Mouse (Mus musculus): ENCODE data around the gene Msi2.

Gene Msi2

DNA sequence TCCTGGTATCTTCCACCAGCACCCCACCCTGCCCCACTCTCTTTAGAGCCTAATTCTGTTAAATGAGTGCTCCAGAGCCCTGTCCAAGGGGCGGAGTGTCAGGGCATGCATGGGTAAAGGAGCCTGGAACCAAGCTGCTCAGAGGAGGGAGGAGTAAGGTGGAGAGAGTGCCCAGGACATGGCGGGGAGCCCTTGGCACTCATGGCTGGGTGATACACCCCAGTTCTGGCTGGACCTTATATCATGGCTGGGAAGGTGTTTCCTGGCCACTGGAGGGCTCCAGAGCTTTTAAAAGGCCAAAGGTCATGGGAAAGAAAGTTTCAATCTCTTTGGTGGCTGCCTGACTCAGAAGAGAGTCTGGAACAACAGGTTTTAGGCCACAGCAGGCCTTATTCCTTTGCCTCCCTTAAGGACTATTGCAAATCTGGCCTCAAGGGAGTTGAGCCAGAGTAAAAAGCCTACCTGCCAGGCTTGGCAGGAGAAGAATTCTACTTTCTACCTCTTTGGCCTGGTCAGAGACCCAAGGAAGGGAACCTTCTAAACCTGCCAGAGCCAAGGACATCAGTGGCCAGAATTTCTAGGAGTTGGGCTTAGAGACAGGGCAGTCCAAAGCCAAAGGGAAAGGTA, 352.3 kb downstream of the Msi2 start:
- DNase-seq (ENCODE audit: low spot score in 2 of 2), result no peak

DNA sequence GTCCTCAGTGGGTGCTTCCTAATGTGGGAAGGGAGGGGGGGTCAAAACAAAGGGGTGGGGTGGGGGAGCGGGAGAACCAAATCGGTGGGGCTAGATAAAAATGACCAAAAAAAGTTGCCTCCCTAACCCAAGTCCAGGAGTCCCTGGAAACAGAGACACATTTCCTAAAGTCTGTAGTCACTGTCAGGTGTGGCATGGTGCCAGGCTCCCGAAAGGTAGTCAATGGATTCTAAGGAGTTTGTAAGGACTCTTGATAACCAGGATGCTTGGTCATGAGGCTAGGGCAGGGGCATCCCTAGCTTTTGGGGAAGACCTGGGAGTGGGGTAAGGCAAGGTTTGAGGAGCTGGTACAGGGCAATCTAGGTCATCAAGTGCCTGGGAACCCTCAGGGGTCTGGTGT, 354.1 kb downstream of the Msi2 start:
- DNase-seq (ENCODE audit: low spot score in 2 of 2), result no peak

DNA sequence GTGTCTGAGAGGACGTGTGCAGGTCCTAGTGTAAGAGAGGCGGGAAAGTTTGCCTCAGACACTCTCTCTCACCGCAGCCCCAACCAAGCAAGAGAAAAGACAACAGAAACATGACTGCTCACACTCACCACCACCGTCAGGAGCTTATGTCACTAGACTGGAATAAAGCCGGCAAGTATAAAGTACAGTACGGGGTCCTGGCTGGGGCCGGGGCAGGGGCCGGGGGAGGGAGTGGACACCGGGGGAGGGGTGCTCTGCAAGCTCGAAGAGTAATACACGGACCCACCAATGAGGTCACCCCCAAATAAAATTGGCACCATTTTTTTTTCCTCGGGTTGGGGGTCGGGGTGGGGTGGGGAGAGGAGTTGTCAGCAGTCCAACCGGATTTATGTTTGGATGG, 354.8 kb downstream of the Msi2 start:
- no peak for DNase-seq (ENCODE audit: low spot score in 2 of 2)

DNA sequence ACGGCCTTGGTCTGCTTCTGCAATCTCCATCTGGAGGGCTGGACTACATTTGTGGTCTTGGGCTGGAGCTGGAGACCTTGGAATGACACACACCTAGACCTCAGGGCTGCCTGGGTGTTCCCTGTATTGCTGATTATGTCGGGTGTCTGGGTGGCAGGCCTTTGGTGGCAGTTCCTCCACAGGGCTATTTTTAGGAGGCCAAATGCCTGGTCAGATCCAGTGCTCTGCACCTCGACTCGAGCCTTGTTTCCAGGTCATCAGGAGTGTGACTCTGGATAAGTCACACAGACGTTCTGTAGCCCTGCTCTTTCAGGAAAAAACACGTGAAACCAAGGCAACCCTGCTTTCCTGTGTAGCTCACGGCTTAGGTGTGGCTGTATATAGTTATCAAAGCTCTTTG, 358.6 kb downstream of the Msi2 start:
- no peak for DNase-seq (ENCODE audit: low spot score in 2 of 2)

DNA sequence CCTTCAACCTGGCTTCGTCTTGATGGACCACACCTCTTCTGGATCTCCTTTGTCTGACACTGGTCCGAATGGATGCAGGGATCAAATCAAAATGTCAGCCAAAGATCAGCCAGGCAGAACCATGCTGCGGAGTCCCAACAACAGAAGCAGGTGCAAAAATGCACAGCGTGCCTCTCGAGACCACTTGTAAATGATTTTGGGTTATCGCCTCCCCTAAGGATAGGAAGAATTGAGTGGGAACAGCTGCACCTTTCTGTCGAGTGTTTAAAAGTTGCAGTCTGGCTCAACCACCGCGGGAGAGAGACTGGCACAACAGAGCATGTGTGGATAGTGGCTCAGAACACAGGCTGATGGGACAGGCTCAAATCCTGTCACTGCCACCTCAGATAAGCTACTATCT, 361.0 kb downstream of the Msi2 start:
- DNase-seq (ENCODE audit: low spot score in 2 of 2), result no peak

DNA sequence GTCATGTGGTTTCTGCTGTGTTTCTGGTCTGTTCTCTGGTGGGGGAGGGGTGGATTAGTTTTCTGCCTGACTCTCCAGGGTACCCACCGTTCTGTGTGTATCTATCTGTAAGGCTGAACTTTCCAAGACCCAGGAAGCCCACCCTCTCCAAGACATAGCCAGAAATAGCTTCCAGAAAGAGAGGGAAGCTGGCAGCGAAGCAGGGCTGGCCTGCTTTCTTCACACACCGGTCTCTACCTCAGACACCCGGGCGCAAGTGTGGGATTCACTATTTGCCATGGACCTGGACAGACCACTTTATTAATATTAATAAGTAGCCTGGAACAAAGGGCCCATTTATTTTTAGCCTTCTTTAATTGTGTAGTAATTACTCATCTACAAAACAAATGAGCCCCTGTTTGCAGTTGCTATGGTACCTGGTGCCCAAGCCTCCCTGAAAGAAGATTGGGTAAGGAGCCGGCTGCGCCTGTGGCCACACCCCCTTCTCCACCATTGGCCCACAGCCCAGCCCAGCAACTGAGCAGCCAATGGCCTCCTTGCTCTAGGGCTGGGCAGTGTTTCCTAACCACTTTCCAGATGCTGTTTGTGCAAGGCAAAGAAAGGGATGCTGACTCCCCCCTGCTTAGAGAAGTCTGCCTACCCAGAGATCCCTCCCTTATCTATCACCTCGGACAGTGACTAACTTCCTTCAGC, 361.6 kb downstream of the Msi2 start:
- DNase-seq (ENCODE audit: low spot score in 2 of 2), result no peak

DNA sequence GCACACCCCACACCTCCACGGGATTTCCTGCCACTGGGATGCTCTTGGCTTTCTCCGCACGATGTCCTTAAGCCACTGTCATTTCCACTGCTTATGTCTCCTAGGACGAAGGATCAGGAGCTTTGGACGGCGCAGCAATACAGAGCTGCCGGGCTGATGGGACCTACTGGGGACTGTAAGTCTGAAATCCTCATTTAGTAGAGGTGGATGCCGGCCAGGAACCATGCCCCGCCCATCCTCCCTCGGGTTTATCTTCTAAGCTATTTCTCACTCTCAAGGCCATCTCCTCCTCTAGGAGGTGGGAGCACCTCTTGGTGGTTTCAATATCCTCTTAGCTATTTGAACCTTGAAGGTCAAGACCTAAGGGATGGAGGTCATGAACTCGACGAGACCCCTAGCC, 362.3 kb downstream of the Msi2 start:
- DNase-seq (ENCODE audit: low spot score in 2 of 2), result no peak

DNA sequence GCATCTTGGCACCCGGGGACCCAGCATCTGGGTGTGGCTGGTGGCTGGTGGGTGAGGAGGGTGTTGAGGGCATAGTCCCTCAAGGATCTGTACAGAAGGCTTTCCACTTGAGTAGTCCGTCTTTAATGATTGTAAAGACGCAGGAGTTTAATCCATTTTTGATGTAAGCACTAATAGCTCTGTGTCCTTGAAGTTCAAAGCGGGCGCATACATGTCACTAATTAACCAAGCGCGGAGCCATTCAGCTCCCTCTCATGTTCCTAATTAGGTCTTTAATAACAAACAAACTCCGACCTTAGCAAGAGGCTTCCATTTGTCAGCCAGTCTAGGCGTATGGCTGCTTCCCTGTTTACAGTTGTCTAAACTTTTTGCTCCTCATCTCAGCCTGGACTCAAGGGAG, 363.5 kb downstream of the Msi2 start:
- DNase-seq (ENCODE audit: low spot score in 2 of 2), result no peak

DNA sequence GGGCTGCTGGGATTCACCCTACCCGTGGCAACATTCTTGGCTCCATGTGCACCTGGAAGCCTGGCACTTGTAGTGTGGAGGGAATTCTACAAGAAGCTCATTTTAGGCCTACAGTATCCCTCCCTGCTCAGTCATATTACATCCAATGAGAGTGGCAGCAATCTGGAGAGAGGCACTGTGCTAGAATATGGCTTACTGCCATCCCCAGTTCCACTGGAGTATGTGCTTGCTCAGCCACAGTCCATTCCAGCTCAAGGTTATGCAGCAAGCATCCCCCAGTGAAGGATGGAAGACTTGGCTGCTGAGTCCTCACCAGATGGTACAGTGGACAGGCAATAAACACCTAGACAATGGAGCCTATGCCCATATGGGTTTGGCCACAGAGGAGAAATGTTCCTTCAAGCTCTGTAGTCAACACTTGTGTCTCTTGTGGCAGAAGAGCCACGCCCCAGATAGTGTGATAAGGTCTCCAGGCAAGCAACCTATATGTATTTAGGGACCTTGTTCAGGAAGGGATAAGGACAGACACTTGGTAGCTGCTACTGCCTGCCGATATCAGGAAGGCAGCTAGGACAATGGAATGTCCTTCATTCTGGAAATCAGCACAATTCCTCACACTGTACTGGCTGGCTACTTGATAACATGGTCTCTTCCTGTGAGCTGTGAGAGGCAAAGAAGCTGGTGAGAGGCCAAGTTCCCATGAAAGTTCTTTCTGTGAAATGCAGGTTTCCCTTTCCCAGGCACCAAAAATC, 366.4 kb downstream of the Msi2 start:
- DNase-seq (ENCODE audit: low spot score in 2 of 2), result no peak

DNA sequence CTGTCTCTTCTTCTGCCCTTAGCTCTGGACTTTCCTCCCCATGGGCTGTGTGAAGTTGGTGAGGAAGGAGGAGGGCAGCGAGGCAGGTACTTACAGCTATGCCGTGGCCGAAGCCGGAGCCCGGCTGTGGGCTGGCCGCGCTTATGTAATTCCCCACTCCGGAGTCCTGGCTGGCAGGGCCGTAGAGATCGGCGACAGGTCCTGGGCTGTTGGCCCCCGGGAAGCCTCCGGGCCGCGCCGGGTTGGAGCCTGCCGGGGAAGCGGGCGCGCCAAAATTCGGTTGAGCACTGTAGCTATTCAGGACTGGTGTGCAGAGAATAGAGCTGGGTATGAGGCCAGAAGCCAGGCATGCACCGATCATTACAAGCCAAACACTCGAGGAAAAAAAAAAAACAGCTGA, 369.6 kb downstream of the Msi2 start:
- no peak for DNase-seq (ENCODE audit: low spot score in 2 of 2)

DNA sequence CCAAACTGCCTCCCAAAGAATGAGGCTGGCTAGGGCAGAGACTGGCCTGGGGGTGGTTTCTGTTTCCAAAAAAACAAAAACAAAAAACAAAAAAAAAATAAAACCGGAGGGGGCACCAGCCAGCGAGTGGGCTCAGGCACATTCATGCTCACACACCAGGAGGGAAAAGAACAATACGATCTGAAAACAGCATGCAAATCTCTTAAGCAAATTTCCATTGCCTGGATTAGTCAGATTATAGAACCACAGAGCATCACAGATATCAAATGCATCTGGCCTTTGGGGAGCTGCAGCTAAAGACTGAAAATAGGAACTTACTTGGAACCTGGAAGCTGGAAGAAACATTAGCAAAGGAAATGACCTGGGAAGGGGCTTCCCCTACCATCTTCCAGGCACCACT, 370.3 kb downstream of the Msi2 start:
- no peak for DNase-seq (ENCODE audit: low spot score in 2 of 2)

DNA sequence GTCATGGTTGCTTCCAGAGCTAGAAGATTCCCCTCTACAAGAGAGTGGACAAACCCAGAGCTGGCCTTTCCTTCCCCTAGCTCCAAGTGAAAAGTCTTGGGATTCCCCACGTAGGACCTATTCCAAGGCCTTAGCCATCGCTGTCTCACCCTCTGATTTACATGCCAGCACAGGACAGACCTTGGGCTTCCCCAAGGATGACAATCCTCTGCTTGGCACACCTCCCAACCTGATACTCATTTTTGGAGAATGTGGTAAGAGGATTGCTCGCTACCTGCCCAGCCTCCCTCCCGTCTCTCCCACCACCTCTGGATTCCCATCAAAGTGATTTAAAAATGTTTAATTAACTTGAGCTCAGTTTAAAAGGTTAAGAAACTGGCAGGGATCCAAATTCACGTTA, 372.2 kb downstream of the Msi2 start:
- DNase-seq (ENCODE audit: low spot score in 2 of 2), result no peak

DNA sequence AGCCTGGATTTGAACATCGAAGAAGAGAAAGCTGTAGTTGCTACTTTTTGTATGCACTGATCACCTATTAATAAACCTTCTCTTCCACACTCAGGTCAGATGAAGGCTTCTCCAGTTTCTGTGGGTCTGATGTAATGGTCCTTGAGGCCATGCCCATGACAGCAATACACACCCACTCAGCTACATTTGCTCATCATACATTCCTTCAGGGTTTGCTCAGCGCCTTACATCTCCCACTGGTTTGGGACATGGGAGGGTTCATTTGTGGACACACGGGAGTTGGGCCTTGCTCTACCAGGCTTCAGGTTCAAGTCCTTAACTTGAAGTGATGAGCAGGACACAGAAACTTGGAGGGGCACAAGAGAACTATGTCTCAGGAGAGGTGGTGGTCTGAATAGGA, 380.4 kb downstream of the Msi2 start:
- no peak for DNase-seq (ENCODE audit: low spot score in 2 of 2)

DNA sequence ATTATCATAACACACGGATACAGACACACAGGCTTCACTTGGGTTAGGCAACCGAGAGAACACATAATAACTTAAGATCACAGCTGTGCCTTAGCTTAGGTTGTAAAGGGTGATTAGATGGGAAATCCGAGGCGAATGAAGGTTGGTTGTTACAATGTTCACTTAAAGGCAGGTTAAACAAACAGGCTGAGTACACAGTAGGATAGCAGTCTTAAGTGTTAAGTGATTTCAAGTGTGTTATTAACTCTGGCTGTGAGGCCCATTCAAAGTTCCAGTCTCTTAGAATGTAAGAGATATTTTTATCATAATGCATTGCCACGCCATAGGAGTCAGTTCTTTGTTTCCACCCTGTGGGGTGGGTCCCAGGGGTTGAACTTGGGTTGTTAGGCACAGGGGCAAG, 383.4 kb downstream of the Msi2 start:
- no peak for DNase-seq (ENCODE audit: low spot score in 2 of 2)

DNA sequence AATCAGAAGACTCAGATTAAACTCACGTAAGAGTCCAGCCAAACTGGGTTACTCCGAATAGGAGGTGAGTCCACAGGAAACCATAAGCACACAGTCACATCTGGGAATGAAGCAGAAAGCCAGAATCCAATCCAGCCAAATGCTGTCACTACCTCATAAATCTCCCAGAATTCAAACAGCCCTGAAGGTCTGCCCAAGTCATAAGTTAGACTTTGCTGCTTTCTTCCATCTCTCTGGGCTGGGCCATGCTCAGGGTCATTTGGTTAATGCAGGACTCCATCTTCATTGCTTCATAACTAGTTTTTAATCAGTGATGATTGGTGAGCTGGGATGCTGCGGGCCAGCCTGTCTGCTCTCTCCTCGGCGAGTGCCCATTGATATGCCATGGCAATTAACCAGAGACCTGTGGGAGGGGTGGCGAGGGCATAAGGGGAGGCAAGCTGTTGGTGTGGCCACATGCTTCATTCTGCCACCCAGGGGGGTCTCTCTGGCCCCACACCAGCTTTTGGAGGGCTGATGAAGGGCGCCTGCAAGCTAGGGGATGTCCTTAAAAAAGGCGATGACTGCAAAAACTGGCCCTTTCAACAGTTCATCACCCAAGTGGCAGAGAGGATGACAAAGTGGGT, 385.9 kb downstream of the Msi2 start:
- no peak for DNase-seq (ENCODE audit: low spot score in 2 of 2)

DNA sequence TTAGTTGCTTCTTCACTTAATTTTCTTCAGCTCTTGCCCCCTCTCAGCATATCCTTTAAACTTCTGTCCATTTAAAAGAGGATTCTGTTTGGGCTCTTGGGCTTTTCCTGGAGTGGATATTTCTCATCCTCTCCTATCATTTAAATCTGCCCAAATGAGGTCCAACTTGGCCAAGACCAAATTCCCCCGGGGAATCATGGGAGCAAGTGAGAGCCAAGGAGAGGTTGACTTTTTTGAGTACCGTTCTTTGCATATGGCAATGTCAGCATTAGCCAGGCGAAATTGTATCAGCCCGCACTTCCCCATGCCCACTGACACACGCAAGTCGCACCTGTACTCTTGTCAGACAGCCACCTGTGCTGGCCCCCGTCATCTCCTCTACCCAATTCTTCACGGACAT, 386.6 kb downstream of the Msi2 start:
- no peak for DNase-seq (ENCODE audit: low spot score in 2 of 2)

DNA sequence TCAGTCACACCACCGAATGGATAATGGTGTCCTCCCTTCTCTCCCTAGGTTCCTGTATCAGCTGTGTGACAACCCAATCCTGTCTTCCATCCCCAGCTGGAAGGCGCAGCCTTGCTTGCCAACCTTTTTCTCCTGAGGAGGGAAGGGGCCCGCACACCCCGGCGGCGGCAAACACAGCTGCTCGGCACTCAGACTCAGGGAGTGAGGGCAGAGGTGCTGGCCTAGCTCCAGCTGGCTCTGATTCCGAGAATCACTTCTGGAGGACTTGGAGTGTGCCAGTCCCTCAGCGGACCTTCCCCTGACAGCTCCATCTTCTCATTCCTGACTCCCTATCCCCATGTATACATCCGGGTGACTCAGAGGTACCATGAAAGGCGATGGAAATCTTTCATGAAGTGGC, 387.5 kb downstream of the Msi2 start:
- no peak for DNase-seq (ENCODE audit: low spot score in 2 of 2)

DNA sequence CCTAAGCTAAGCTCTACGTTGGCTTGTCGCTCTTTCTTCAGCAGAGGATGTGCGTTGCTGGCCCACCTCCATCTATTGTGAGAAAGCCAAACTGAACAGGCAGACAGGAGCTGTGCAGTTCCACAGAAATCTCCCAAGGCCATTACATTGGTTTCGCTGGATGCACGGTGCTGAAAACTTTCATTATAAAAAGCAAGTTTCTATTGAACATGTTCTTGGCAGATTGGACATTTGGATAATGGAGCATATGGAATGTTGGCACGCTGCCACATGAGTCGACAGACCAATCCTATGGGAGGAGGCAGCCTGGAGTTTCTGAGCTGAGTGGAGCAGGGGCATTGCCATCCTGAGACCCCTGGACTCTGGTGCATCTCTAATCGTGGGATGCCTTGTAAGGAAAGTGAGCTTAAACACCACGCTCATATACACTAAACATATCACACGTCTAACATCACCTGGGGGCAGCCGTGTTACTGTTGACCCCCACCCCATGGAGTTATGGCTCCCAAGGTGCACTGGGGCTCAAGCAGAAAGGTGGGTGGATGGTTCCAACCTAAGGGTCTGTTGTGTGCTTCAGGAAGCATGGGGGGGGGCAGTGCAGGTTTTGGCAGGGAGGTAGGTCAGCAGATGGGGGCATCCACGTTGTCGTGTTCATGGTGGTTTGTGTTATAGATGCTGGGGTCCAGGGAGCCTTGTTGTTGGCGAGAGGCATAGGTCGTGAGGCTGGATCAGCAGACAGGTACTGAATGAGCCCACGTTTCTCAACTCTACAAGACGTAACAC, 389.3 kb downstream of the Msi2 start:
- DNase-seq (ENCODE audit: low spot score in 2 of 2), result no peak

DNA sequence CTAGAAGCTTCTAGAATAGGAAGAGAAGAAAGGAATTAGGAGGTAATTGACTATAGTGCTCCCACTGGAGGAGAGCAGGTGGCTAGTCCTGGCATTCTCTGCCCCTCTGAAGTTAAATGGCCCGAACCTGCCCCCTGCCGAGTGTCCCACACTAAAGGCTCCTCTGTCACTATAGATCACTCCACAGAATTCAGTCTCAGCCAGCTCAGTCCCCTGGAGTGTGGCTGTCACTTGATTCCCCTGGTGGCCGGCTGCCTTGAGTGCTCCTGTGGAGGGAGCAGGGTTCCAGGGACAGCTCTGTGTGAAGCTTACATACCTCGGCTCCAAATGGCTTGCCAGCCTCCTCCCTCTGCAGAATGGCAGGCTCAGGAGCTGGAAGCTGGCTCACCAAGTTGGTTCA, 391.3 kb downstream of the Msi2 start:
- no peak for DNase-seq (ENCODE audit: low spot score in 2 of 2)

DNA sequence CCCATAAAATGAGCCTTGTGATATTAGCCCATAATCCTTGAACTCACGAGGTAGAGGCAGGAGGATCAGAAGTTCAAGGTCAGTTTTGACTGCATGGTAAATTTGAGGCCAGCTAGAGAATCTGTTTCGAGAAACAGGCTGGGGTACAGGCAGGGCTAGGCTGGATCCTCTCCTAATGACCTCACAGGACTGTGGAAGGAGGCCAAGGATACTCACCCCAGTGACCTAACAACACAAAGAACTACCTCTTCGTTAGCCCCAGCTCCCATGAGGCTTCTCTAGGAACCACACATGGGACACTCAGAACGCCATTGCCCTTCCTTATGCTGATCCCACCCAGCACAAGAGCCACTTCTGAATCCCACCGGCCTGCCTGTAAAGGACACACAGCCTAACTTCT, 399.5 kb downstream of the Msi2 start:
- no peak for DNase-seq (ENCODE audit: low spot score in 2 of 2)

DNA sequence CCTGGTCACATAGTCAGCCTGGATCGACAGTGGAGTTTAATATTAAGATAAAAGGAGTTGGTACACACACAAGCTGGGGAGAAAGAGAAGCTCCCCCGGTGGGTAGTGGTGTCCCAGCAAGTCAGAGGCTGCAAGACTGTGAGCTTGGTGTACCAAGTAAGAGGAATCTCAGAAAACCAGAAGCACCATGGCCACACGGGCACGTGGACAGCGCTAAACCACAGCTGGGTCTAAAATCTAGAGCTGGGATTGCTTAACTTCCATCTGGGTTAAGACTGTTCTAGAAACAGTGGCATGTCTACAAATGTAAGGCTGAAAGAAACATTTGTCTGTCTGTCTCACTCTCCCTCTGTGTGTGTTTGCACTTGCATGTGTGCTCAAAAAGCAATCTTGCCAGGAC, 402.9 kb downstream of the Msi2 start:
- no peak for DNase-seq (ENCODE audit: low spot score in 2 of 2)

DNA sequence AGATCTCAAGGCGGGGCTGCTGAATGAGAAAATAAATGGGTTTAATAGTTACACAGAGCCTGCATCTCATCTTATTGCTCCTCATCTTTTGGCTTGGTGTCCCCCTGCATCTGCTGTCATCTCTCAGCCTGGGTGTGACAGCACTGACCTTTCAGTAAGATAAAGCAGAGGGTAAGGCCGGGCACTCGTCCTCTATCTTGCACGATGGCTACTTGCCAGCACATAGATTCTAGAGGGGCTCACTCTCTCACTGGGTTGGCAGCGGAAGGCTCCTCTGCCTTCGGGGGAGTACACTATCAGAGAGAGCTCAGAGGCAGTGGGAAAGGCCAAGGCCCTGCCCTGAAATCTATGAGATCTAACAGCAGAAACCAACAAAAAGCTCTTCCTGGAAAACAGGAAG, 403.8 kb downstream of the Msi2 start:
- DNase-seq (ENCODE audit: low spot score in 2 of 2), result no peak

All from spleen, postnatal 14 days (tissue).